26 mouse cellular contexts compared by ENCODE assay signal in the genomic region with DNA sequence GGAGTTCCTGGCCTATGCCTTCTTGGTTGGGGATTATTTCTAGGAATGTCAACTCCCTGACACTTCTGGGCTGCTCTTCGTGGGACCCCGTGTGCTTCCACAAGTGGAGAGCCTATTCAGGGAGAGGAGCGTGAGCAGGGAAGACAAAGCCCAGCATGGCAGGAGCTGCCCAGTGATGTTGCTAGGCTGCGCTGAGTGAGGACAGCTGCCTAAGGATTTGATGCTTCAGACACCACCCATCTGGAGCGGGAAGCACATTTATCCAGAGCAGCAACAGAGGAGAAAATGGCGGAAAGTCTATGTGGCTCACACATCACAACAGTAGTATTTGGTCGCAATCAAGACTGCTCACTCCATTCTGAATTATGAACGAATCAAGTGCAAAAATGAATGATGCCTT. TPM values are rescaled to one million over a fixed set of nuclear protein-coding genes. Genes with fewer than 3 reads are reported as not detected.
DNase-seq lines count a peak whose midpoint lies in the region; ATAC-seq and TF ChIP-seq lines count a peak whose summit lies in the region.
"Had no signal": no experiment of that assay in that cellular context is flagged by ENCODE, and none has a peak within 500 bp of the region (broad histone marks: within the 10 kb centered on the region; RNA-seq: fewer than 3 reads in every experiment).

No protein-coding gene starts in this region.

- TF ChIP-seq POLR2A in brain, embryonic 14.5 days (IDR thresholded peaks at IDR 0.05; ENCODE audit: borderline replicate concordance, extremely low read depth, insufficient read depth, insufficient read length, poor library complexity, severe bottlenecking), result no peak

- H3K4me3 ChIP-seq in forebrain, postnatal 0 days (ENCODE audit: low read depth, low read length), result no peak overlapping the region
- no peak overlapping the region for H3K4me3 ChIP-seq in forebrain, embryonic 16.5 days (replicated peaks; ENCODE audit: low read length)
- no peak overlapping the region for H3K4me3 ChIP-seq in midbrain, embryonic 10.5 days
- H3K4me3 ChIP-seq in midbrain, postnatal 0 days (ENCODE audit: low read depth, low read length), result no peak overlapping the region
- no peak overlapping the region for H3K4me3 ChIP-seq in hindbrain, postnatal 0 days (ENCODE audit: low read length)
- H3K4me3 ChIP-seq: embryonic facial prominence, embryonic 12.5 days; myocyte; stomach, embryonic 15.5 days had no signal

- H3K4me1 ChIP-seq in forebrain, postnatal 0 days (ENCODE audit: insufficient read depth), result 0 out of 2 replicates have a peak, but pooled peaks cover under 1% of the 10 kb centered on the region
- no peaks in the 10 kb centered on the region for H3K4me1 ChIP-seq in forebrain, embryonic 16.5 days (replicated peaks; ENCODE audit: control insufficient read depth, insufficient read depth, low read length)
- peaks cover 7% of the 10 kb centered on the region for H3K4me1 ChIP-seq in midbrain, embryonic 10.5 days
- no peaks in the 10 kb centered on the region for H3K4me1 ChIP-seq in midbrain, postnatal 0 days (ENCODE audit: insufficient read depth, low read length)
- H3K4me1 ChIP-seq in hindbrain, postnatal 0 days (ENCODE audit: insufficient read depth, low read length), result no peaks in the 10 kb centered on the region
- H3K4me1 ChIP-seq: embryonic facial prominence, embryonic 12.5 days; stomach, embryonic 15.5 days had no signal

- no peak overlapping the region for H3K9ac ChIP-seq in forebrain, postnatal 0 days
- no peak overlapping the region for H3K9ac ChIP-seq in forebrain, embryonic 16.5 days (replicated peaks; ENCODE audit: low read depth, low read length)
- no peak overlapping the region for H3K9ac ChIP-seq in midbrain, postnatal 0 days (replicated peaks; ENCODE audit: low read length, poor library complexity, severe bottlenecking)
- no peak overlapping the region for H3K9ac ChIP-seq in hindbrain, postnatal 0 days (replicated peaks; ENCODE audit: low read length)
- H3K9ac ChIP-seq: embryonic facial prominence, embryonic 12.5 days; liver, embryonic 14.5 days; lung, embryonic 14.5 days; stomach, embryonic 15.5 days had no signal

- WGBS in forebrain, postnatal 0 days, result 53% methylated on average over 8 of the region's 8 CpGs
- 55% methylated on average over 8 of the region's 8 CpGs for WGBS in forebrain, embryonic 16.5 days
- 55% methylated on average over 8 of the region's 8 CpGs for WGBS in midbrain, embryonic 10.5 days
- WGBS in midbrain, postnatal 0 days, result 46% methylated on average over 8 of the region's 8 CpGs
- 45% methylated on average over 8 of the region's 8 CpGs for WGBS in hindbrain, postnatal 0 days

- H3K9me3 ChIP-seq in forebrain, postnatal 0 days (ENCODE audit: low read length), result no peaks in the 10 kb centered on the region
- no peaks in the 10 kb centered on the region for H3K9me3 ChIP-seq in forebrain, embryonic 16.5 days (ENCODE audit: control insufficient read depth, low read length)
- no peaks in the 10 kb centered on the region for H3K9me3 ChIP-seq in midbrain, embryonic 10.5 days (replicated peaks)
- H3K9me3 ChIP-seq in midbrain, postnatal 0 days (ENCODE audit: low read length), result no peaks in the 10 kb centered on the region
- H3K9me3 ChIP-seq in hindbrain, postnatal 0 days (ENCODE audit: low read length), result no peaks in the 10 kb centered on the region
- H3K9me3 ChIP-seq: embryonic facial prominence, embryonic 12.5 days; stomach, embryonic 15.5 days had no signal

- no peak overlapping the region for H3K4me2 ChIP-seq in forebrain, postnatal 0 days (ENCODE audit: low read depth)
- H3K4me2 ChIP-seq in forebrain, embryonic 16.5 days (ENCODE audit: low read length), result no peak overlapping the region
- H3K4me2 ChIP-seq in midbrain, postnatal 0 days (ENCODE audit: low read depth, low read length, poor library complexity, severe bottlenecking), result no peak overlapping the region
- no peak overlapping the region for H3K4me2 ChIP-seq in hindbrain, postnatal 0 days (ENCODE audit: low read depth, low read length)
- H3K4me2 ChIP-seq: embryonic facial prominence, embryonic 12.5 days; heart, embryonic 11.5 days; lung, embryonic 14.5 days; stomach, embryonic 15.5 days had no signal

- H3K36me3 ChIP-seq in forebrain, postnatal 0 days (ENCODE audit: insufficient read depth), result no peaks in the 10 kb centered on the region
- no peaks in the 10 kb centered on the region for H3K36me3 ChIP-seq in forebrain, embryonic 16.5 days (ENCODE audit: control insufficient read depth, insufficient read depth)
- H3K36me3 ChIP-seq in midbrain, embryonic 10.5 days, result no peaks in the 10 kb centered on the region
- no peaks in the 10 kb centered on the region for H3K36me3 ChIP-seq in midbrain, postnatal 0 days (ENCODE audit: insufficient read depth, low read length)
- H3K36me3 ChIP-seq in hindbrain, postnatal 0 days (ENCODE audit: insufficient read depth, low read length), result no peaks in the 10 kb centered on the region
- H3K36me3 ChIP-seq: embryonic facial prominence, embryonic 12.5 days; stomach, embryonic 15.5 days had no signal

- no peaks in the 10 kb centered on the region for H3K27me3 ChIP-seq in forebrain, postnatal 0 days (ENCODE audit: insufficient read depth, low read length)
- no peaks in the 10 kb centered on the region for H3K27me3 ChIP-seq in forebrain, embryonic 16.5 days (replicated peaks; ENCODE audit: control insufficient read depth, insufficient read depth, low read length)
- H3K27me3 ChIP-seq in midbrain, embryonic 10.5 days (ENCODE audit: low read depth, poor library complexity, severe bottlenecking), result no peaks in the 10 kb centered on the region
- H3K27me3 ChIP-seq in midbrain, postnatal 0 days (ENCODE audit: insufficient read depth, low read length), result no peaks in the 10 kb centered on the region
- no peaks in the 10 kb centered on the region for H3K27me3 ChIP-seq in hindbrain, postnatal 0 days (ENCODE audit: insufficient read depth, low read length)
- H3K27me3 ChIP-seq: embryonic facial prominence, embryonic 12.5 days; Patski; stomach, embryonic 15.5 days had no signal

- H3K27ac ChIP-seq in forebrain, postnatal 0 days (ENCODE audit: low read depth, low read length), result no peak overlapping the region
- no peak overlapping the region for H3K27ac ChIP-seq in forebrain, embryonic 16.5 days (ENCODE audit: low read length)
- no peak overlapping the region for H3K27ac ChIP-seq in midbrain, embryonic 10.5 days (replicated peaks)
- H3K27ac ChIP-seq in midbrain, postnatal 0 days (ENCODE audit: low read depth, low read length), result no peak overlapping the region
- H3K27ac ChIP-seq in hindbrain, postnatal 0 days, result no peak overlapping the region
- H3K27ac ChIP-seq: embryonic facial prominence, embryonic 12.5 days; liver, embryonic 14.5 days; stomach, embryonic 15.5 days had no signal

- peak; percentile 61 for ATAC-seq in forebrain, postnatal 0 days
- no peak; the same call in 1 of the 2 replicates for ATAC-seq in forebrain, embryonic 16.5 days
- no peak for ATAC-seq in midbrain, postnatal 0 days (ENCODE audit: low FRiP score)
- ATAC-seq in hindbrain, postnatal 0 days, result no peak
- ATAC-seq: inflammation-experienced regulatory T-cells, adult 6 months; Patski had no signal

- TF ChIP-seq CTCF in forebrain, postnatal 0 days (IDR thresholded peaks at IDR 0.05; ENCODE audit: low read depth), result no peak
- no peak for TF ChIP-seq CTCF in midbrain, postnatal 0 days (IDR thresholded peaks at IDR 0.05)
- TF ChIP-seq CTCF in brain, embryonic 14.5 days (IDR thresholded peaks at IDR 0.05; ENCODE audit: borderline replicate concordance, extremely low read depth, insufficient read depth, insufficient read length), result no peak
- no peak for TF ChIP-seq CTCF in hindbrain, postnatal 0 days (IDR thresholded peaks at IDR 0.05; ENCODE audit: low read depth)

- no peak for DNase-seq in forebrain, postnatal 0 days
- DNase-seq in midbrain, embryonic 10.5 days (ENCODE audit: low spot score), result peak; percentile 22
- no peak for DNase-seq in midbrain, postnatal 0 days (ENCODE audit: low spot score)
- peak; percentile 34 for DNase-seq in brain, embryonic 14.5 days (ENCODE audit: low read depth)
- DNase-seq in hindbrain, postnatal 0 days (ENCODE audit: low spot score), result peak; percentile 4
- DNase-seq in T-cell, adult 2 months (ENCODE audit: low spot score), result no peak
- DNase-seq: adrenal gland, postnatal 14 days; cerebellum, adult 11-12 months; cerebellum, postnatal 10 days; gastrocnemius, postnatal 14 days; heart, adult 18-20 months; heart, postnatal 4 days; kidney, adult 11 months; kidney, postnatal 14 days; liver; lung, embryonic 14.5 days; lung, postnatal 14 days; right cerebral cortex, postnatal 25 days had no signal

RNA-seq across cellular contexts. Expression of gene Ndufaf5, which starts 49.9 kb away (rescaled TPM):
- 53.6 and 63.1 TPM in 2 replicates for total RNA-seq in forebrain, postnatal 0 days (2014; rRNA removed)
- polyA plus RNA-seq in forebrain, postnatal 0 days (2015; fragmentation: Nextera tagmentation; extraction: Ambion mirVana), result 54.6 and 65.3 TPM in 2 replicates
- 49.5 and 51.0 TPM in 2 replicates for polyA plus RNA-seq in forebrain, embryonic 16.5 days (2015; fragmentation: Nextera tagmentation; extraction: Ambion mirVana)
- polyA plus RNA-seq in midbrain, embryonic 10.5 days (2016; fragmentation: Nextera tagmentation; extraction: Ambion mirVana), result 26.8 and 29.0 TPM in 2 replicates
- 33.0 and 35.2 TPM in 2 replicates for total RNA-seq in midbrain, postnatal 0 days (2014; rRNA removed)
- polyA plus RNA-seq in midbrain, postnatal 0 days (2015; fragmentation: Nextera tagmentation; extraction: Ambion mirVana), result 59.1 and 60.0 TPM in 2 replicates
- polyA plus RNA-seq in brain, embryonic 14.5 days (2012; rRNA removed), result 26.8 and 28.8 TPM in 2 replicates
- 30.7 and 39.2 TPM in 2 replicates for total RNA-seq in hindbrain, postnatal 0 days (2014; rRNA removed)
- 65.3 and 66.2 TPM in 2 replicates for polyA plus RNA-seq in hindbrain, postnatal 0 days (2015; fragmentation: Nextera tagmentation; extraction: Ambion mirVana)

RNA-seq across cellular contexts. Expression of gene Esf1, which starts 50.0 kb away (rescaled TPM):
- total RNA-seq in forebrain, postnatal 0 days (2014; rRNA removed), result 12.6 and 20.0 TPM in 2 replicates
- 8.8 and 14.9 TPM in 2 replicates for polyA plus RNA-seq in forebrain, postnatal 0 days (2015; fragmentation: Nextera tagmentation; extraction: Ambion mirVana)
- polyA plus RNA-seq in forebrain, embryonic 16.5 days (2015; fragmentation: Nextera tagmentation; extraction: Ambion mirVana), result 18.4 and 20.5 TPM in 2 replicates
- 26.9 and 28.3 TPM in 2 replicates for polyA plus RNA-seq in midbrain, embryonic 10.5 days (2016; fragmentation: Nextera tagmentation; extraction: Ambion mirVana)
- total RNA-seq in midbrain, postnatal 0 days (2014; rRNA removed), result 6.4 and 8.9 TPM in 2 replicates
- 13.7 and 17.2 TPM in 2 replicates for polyA plus RNA-seq in midbrain, postnatal 0 days (2015; fragmentation: Nextera tagmentation; extraction: Ambion mirVana)
- polyA plus RNA-seq in brain, embryonic 14.5 days (2012; rRNA removed), result 6.0 and 11.8 TPM in 2 replicates
- total RNA-seq in hindbrain, postnatal 0 days (2014; rRNA removed), result 4.7 and 10.8 TPM in 2 replicates
- polyA plus RNA-seq in hindbrain, postnatal 0 days (2015; fragmentation: Nextera tagmentation; extraction: Ambion mirVana), result 16.1 and 18.2 TPM in 2 replicates

Comparison
In these comparisons a context has a peak if more than half of its experiments do, and no peak if none do; other contexts are left out.
1. DNase-seq: peak in midbrain, embryonic 10.5 days (single experiment), brain, embryonic 14.5 days (single experiment) and hindbrain, postnatal 0 days (single experiment); none in forebrain, postnatal 0 days (single experiment), midbrain, postnatal 0 days (single experiment) and T-cell, adult 2 months (single experiment).